Mouse (Mus musculus): ENCODE measurements around the gene Arl6ip4.

The Arl6ip4 gene

GRCm38 (mm10) chr5:124150895-124151294, 35.0 kb downstream of the Arl6ip4 start:
- DNase-seq (ENCODE audit: low read depth, low spot score): no peak

DNA sequence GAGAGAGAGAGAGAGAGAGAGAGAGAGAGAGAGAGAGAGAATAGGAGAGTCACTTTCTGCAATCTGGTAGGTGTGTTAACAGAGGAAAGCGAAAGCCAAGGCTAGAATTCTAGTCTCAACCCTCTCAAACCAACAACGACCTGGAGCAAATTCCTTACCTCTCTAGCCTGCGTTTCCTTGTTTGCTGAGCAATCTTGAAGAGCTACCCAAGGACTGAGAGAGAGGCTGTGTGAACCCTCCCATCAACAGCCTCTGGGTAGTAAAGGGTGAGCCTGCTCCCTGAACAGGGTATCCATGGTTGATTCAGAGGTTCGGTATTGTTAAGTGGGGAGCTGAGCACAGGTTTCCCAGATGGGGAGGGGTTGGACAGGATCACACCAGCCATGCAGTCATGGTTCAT, 36.8 kb downstream of the Arl6ip4 start:
- DNase-seq (ENCODE audit: low read depth, low spot score): no peak

DNA sequence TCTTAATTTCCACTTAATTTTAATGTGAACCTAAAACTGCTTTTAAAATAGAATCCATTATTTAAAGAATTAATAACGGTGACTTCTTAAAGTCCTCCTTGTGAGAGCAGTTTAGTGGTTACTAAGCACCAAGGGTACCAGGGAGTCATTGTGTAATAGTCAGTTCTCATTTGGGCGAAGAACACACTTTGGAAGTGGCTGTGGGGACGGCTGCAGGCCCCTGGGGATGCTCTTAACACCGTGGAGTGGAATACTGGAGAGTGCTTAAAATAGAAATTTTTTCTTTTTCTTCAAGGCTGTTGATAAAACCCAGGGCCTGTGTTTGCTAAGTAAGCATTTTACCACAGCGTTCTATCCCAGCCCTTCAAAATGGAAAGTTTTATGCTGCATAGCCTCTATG, 40.1 kb downstream of the Arl6ip4 start:
- DNase-seq (ENCODE audit: low read depth, low spot score): no peak

- DNase-seq (ENCODE audit: low read depth, low spot score): no peak
Measured at GRCm38 (mm10) chr5:124158305-124158704, 42.4 kb downstream of the Arl6ip4 start.

- no peak for DNase-seq (ENCODE audit: low read depth, low spot score)
Measured at GRCm38 (mm10) chr5:124159453-124159852, 43.6 kb downstream of the Arl6ip4 start.

GRCm38 (mm10) chr5:124161831-124162230, 45.9 kb downstream of the Arl6ip4 start:
- no peak for DNase-seq (ENCODE audit: low read depth, low spot score)

GRCm38 (mm10) chr5:124162577-124162976, 46.7 kb downstream of the Arl6ip4 start:
- no peak for DNase-seq (ENCODE audit: low read depth, low spot score)

DNA sequence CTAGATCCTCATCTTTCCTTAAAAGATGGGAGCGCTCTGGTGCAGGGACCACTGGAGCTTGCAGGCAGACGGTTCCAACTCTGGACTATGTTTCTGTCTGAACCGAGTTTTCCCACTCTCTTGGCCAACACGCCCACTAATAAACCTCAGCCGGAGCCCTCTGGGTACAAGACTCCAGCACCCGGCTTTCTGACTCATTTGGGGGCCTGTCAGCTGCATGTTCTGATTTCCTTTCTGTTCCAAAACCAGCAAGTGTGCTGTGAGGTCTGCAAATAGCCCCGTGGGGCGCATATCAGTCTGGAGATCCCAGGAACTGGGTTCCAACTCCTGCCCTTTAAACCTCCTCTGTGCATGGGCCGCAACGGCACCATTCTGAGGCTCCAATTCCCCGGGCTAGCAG, 47.6 kb downstream of the Arl6ip4 start:
- DNase-seq (ENCODE audit: low read depth, low spot score): no peak

GRCm38 (mm10) chr5:124165622-124166570, 50.0 kb downstream of the Arl6ip4 start:
- peak; percentile 79 for DNase-seq (ENCODE audit: low read depth, low spot score)

DNA sequence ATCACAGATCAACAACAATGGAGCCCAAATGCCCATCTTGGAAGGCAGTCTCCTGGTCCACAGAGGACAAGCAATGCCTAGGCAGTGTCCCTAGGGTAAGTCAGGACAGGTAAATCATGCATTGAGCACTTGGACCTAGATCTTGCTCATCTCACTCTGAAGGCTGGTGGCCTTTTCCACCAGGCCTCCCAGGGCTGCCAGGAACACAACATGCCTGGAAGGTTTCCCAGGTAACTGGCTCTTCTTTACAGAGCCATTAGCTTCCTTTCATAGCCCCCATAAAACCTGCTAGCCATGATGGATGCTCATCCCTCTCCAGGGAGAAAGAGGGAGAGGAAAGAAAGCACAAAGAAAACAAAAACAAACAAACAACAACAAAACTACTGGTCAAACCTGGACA, 50.9 kb downstream of the Arl6ip4 start:
- no peak for DNase-seq (ENCODE audit: low read depth, low spot score)

- no peak for DNase-seq (ENCODE audit: low read depth, low spot score)
Measured at GRCm38 (mm10) chr5:124167621-124168020, 51.7 kb downstream of the Arl6ip4 start.

All from telencephalon, adult 2 months (tissue).